In the genomic region with DNA sequence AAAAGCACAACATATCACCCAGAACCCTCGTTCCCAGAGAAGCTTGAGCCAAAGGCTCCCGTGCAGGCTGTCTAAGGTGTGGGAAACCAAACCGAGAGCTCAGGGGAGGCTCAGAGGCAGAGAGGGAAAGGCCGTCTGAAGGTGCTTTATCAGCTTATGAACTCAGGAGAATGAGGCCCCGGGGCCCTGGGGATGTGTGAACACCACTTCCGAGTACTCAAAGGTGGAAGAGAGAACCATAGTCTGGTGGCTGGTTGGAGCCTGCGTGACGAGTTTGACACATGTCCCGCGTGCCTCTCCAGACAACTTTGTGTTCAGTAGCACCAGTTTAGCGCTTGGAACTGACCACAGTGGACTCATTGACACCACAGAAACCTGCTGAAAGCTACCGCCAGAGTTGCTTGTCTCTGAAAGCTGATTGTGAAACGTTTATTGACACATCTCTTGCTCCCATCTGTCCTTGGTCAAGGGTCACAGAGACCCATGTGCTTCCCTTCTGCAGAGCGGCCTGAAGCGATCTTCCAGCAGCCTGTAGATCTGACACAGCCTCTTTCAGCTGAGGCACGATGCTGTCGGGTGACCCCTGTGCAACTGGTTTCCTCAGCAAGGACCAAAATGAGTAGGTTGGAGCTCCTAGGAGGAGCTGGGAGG, we compare ENCODE assay signal across 20 mouse cellular contexts. TPM values are rescaled to one million over a fixed set of nuclear protein-coding genes. Genes with fewer than 3 reads are reported as not detected.
DNase-seq lines count a peak whose midpoint lies in the region; ATAC-seq and TF ChIP-seq lines count a peak whose summit lies in the region.
"Had no signal": no experiment of that assay in that cellular context is flagged by ENCODE, and none has a peak within 500 bp of the region (broad histone marks: within the 10 kb centered on the region; RNA-seq: fewer than 3 reads in every experiment).

No protein-coding gene starts in this region.

- peak; percentile 60; the same call in 1 of the 2 replicates for ATAC-seq in liver, embryonic 12.5 days
- ATAC-seq in monocyte, adult 5-6 weeks (replicated peaks; ENCODE audit: insufficient number of reproducible peaks, low FRiP score, low TSS enrichment, poor library complexity, severe bottlenecking): no peak

- 41% methylated on average over 17 of the region's 17 CpGs for WGBS in liver, embryonic 12.5 days (ENCODE audit: insufficient replicate concordance)

- peak overlapping the region; percentile 6; the same call in 1 of the 2 replicates for H3K4me3 ChIP-seq in testis, adult 2 months (ENCODE audit: control insufficient read depth, low read depth, low read length)
- H3K4me3 ChIP-seq in liver, embryonic 12.5 days: no peak overlapping the region
- no peak overlapping the region for H3K4me3 ChIP-seq in gastrocnemius, adult 2 months
- H3K4me3 ChIP-seq: embryonic facial prominence, embryonic 13.5 days; heart, embryonic 15.5 days; hindbrain, embryonic 13.5 days; lung, embryonic 15.5 days; midbrain, embryonic 12.5 days had no signal

- no peak for TF ChIP-seq CTCF in testis, adult 2 months (IDR thresholded peaks at IDR 0.05; ENCODE audit: control insufficient read depth, insufficient read depth, insufficient replicate concordance, low read depth, low read length)
- TF ChIP-seq CTCF in gastrocnemius, adult 2 months (IDR thresholded peaks at IDR 0.05): no peak

- no peak overlapping the region for H3K9ac ChIP-seq in liver, embryonic 12.5 days
- H3K9ac ChIP-seq: embryonic facial prominence, embryonic 13.5 days; heart, embryonic 15.5 days; hindbrain, embryonic 13.5 days; lung, embryonic 15.5 days; midbrain, embryonic 12.5 days had no signal

- no peaks in the 10 kb centered on the region for H3K9me3 ChIP-seq in liver, embryonic 12.5 days (replicated peaks)
- H3K9me3 ChIP-seq: embryonic facial prominence, embryonic 13.5 days; heart, embryonic 15.5 days; hindbrain, embryonic 13.5 days; lung, embryonic 15.5 days; midbrain, embryonic 12.5 days had no signal

- no peak overlapping the region for H3K4me2 ChIP-seq in liver, embryonic 12.5 days
- H3K4me2 ChIP-seq: embryonic facial prominence, embryonic 13.5 days; heart, embryonic 15.5 days; hindbrain, embryonic 13.5 days; lung, embryonic 15.5 days; midbrain, embryonic 12.5 days had no signal

- no peaks in the 10 kb centered on the region for H3K27me3 ChIP-seq in testis, adult 2 months (ENCODE audit: control insufficient read depth, insufficient read depth, low read length)
- no peaks in the 10 kb centered on the region for H3K27me3 ChIP-seq in liver, embryonic 12.5 days (replicated peaks)
- H3K27me3 ChIP-seq: embryonic facial prominence, embryonic 13.5 days; heart, embryonic 15.5 days; hindbrain, embryonic 13.5 days; lung, embryonic 15.5 days; midbrain, embryonic 12.5 days had no signal

- no peak for TF ChIP-seq POLR2A in testis, adult 2 months (IDR thresholded peaks at IDR 0.05; ENCODE audit: control insufficient read depth, low read depth, low read length)

- H3K27ac ChIP-seq in testis, adult 2 months (ENCODE audit: control insufficient read depth, insufficient read depth, low read depth, low read length): no peak overlapping the region
- H3K27ac ChIP-seq in liver, embryonic 12.5 days: peak overlapping the region; percentile 38; the same call in 1 of the 2 replicates
- H3K27ac ChIP-seq in gastrocnemius, adult 2 months: no peak overlapping the region
- H3K27ac ChIP-seq: embryonic facial prominence, embryonic 13.5 days; heart, embryonic 15.5 days; hindbrain, embryonic 13.5 days; lung, embryonic 15.5 days; midbrain, embryonic 12.5 days had no signal

- no peaks in the 10 kb centered on the region for H3K36me3 ChIP-seq in testis, adult 2 months (ENCODE audit: control insufficient read depth, insufficient read depth, low read length)
- H3K36me3 ChIP-seq in liver, embryonic 12.5 days: no peaks in the 10 kb centered on the region
- H3K36me3 ChIP-seq: embryonic facial prominence, embryonic 13.5 days; G1E; heart, embryonic 15.5 days; hindbrain, embryonic 13.5 days; lung, embryonic 15.5 days; midbrain, embryonic 12.5 days had no signal

- intact Hi-C loops in gastrocnemius, adult 2 months (cut with DNase I): no loop called here

- peak; percentile 86 for DNase-seq in heart, adult 11 months
- no peak for DNase-seq in heart, adult 18-20 months
- no peak for DNase-seq in testis, postnatal 14 days (ENCODE audit: low spot score)
- no peak for DNase-seq in kidney, adult 11 months
- DNase-seq in gastrocnemius, adult 2 months: no peak
- DNase-seq: cerebellum, postnatal 25 days; kidney, adult 2 months; kidney, postnatal 36 days; layer of hippocampus, postnatal 36 days; right cerebral cortex, postnatal 14 days; thymus, adult 18-20 months had no signal

- H3K4me1 ChIP-seq in testis, adult 2 months (ENCODE audit: control insufficient read depth, insufficient read depth, low read length): peaks cover 2% of the 10 kb centered on the region
- no peaks in the 10 kb centered on the region for H3K4me1 ChIP-seq in liver, embryonic 12.5 days
- H3K4me1 ChIP-seq: embryonic facial prominence, embryonic 13.5 days; heart, embryonic 15.5 days; hindbrain, embryonic 13.5 days; lung, embryonic 15.5 days; midbrain, embryonic 12.5 days had no signal

RNA-seq across cellular contexts. Expression of gene Jazf1, which starts 56.5 kb away (rescaled TPM):
- 1 to 10 TPM; 2.6 to 3.2 TPM for total RNA-seq in heart, adult 18-20 months (2021)
- 48.1 and 51.8 TPM in 2 replicates for polyA plus RNA-seq in testis, adult 2 months (2012; rRNA removed)
- polyA plus RNA-seq in liver, embryonic 12.5 days (2016; fragmentation: Nextera tagmentation; extraction: Ambion mirVana): 1.3 and 1.4 TPM in 2 replicates
- total RNA-seq in gastrocnemius, adult 2 months (2021): 1 to 10 TPM in 1 of 2 experiments, under 1 TPM in 1; 0.43 to 1.1 TPM
- total RNA-seq in monocyte, adult 5-6 weeks (2017): 0.38 to 1.1 TPM (median 0.78 TPM) in 3 replicates
- total RNA-seq: G1E had no signal
- polyA plus RNA-seq: G1E had no signal
